Mouse (Mus musculus) C3H10T1/2 (cell line): ENCODE results near the gene Kif22. TPM values are rescaled to one million over a fixed set of nuclear protein-coding genes. Genes with fewer than 3 reads are reported as not detected.

Source experiments
- polyA plus RNA-seq, 2 experiments: library from polyadenylated mRNA; unstranded; fragments of >200 nt; fragmentation: generic; extraction: Trizol; gene quantifications; one replicate each; pipeline ENCODE4 v1.2.1; 2012; ENCODE audit warnings: missing spikeins in 2 of 2

Gene Kif22
- 10 to 100 TPM; 51.4 to 57.4 TPM for polyA plus RNA-seq

DNA sequence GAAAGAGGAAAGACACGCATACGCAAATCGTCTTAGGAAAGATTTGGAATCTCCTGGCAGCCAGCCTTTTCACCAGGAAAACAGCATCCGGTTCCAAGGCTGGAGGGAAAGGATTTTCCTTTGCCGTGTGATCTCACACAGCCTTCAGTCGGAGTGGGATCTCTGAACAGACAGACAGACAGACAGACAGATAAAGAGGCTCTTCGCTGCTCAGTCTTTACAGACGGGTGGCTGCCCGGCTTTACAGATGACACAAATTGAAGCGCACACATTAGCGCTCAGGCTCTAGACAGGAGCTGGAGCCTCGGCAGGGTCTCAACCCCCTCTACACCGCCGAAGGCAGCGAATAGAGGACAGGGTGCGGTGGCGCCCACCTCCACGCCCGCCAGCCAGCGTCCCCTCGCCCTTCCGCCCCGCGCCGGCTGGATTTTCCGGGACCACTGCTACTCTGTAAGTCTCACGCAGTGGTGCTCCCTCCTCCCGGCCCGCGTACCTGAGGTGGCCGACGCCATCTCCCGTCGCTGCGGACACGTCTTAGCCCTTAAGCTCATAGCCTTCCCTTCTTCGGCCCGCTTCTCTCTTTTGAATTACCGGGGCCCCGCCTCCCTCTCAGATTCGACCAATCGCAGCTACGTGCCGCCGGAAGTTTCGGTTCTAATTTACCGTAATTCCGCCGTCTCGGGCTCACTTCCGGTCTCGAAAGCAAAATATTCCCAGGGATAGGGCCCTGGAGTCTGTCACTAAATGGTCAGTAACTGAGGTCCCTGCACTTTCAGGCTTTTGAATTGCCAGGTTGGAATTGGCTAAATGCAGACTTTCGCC lies at the start of gene Kif22:
Kif22 (minus strand) TSS at position 621 of the 822 bp plus-strand sequence.

DNA sequence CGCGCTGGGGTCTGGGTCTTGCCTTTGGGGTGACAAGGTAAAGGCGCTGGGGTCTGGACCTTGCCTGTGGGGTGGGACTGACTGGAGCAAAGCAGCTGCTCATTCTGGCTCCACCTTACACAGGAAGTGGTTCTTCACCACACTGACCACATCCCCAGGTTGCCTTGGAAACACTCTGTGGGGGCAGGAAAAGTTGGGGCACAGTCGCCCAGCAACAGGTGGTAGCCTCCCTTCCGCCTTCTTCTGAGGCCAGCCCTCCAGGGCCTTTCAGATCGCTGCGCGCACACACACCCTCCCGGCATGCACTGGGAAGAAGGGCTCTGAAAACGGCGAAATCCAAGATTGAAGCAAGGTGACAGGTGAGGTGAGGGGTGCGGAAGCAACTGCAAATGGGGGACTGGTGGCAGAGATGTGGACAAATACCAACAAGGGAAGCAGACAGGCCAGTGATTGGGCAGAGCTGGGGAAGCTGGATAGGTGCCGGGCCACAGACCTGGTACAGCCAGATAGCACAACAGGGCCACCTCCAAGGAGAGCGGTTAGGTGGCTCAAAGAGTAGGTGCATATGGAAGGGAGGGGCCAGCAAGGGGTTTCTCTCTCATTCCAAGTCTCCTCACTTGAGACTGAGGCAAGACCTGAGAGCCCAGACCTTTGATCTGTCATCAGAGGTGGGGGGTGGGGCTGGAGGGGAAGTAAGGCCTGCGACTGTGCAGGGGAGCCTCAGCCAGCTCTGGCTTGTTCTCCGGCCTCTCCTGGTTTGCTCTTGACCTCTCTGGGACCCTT lies 49.0 kb upstream of the Kif22 start, which contains the start of gene AI467606:
AI467606 (plus strand) TSS at position 246 of the 783 bp plus-strand sequence.

DNA sequence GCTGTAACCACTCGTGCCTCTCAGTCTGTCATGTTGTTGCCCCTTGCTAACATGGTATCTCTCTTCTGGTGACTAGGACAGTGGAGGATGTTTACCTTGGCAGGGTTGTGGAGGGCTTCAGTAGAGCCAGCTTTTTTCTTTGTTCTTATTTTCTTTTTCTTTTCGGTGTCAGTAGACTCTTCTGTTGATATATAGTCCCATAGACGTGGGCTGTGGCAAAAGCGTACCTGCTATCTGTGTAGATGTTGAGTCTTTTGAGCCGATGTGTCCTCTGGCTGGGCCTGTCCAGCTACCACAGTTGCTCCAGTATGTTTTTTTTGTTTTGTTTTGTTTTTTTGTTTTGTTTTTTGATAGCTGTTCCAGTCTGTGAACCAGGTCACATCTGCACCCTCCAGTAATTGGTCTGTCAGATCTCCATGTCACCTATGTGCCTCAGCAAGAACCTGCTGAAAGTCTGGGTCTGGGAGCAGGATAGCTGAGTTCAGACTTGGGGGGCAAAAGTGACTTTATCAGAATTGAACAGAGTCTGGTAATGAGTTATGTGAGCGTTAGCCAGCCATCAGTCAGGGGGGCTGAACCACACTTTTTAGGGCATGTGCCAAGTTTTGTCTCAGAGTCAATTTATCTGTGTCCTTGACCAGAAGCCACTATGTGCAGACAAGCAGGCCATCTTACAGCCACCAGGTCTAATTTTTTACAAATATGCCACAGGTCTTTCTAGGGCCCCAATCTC lies 45.2 kb upstream of the Kif22 start, which contains the start of gene Zg16:
Zg16 (minus strand) TSS at position 51 of the 733 bp plus-strand sequence.

DNA sequence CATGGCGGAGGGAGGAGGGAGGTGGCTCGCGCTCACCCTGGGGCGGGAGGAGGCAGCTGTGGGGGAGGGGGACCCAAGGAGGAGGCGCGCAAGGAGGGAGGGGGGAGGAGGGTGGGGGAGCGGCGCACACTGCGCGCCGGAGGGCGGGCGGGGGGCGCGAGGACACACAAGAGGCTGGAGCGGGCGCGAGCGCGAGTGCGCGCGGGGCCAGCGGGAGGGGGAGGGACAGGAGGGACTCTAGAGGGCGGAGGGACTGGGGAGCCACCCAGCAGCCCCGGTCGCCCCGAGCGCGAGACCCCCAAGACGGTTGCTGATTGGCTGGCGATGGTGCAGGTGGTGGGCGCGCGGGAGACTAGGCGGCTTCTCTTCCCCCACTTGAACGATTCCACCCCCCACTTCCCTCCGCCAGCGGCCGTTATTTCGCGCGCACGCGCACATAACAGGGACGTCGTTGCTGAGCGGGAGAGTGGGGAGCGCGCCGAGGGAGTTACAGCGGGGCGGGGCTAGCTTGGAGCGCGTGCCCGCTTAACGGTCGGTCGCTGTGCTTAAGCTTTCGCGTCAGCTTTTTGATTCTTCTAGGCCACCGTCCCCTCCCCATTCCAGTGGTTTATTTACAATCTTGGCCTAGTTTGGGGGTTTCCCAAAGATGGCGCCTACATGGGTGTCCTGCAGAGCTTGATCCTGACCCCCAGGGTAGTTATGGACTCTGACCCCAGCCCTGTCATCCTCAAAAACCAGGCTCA lies 15.1 kb downstream of the Kif22 start, which contains the start of gene Maz:
Maz (minus strand) TSS at position 54 of the 743 bp plus-strand sequence.

DNA sequence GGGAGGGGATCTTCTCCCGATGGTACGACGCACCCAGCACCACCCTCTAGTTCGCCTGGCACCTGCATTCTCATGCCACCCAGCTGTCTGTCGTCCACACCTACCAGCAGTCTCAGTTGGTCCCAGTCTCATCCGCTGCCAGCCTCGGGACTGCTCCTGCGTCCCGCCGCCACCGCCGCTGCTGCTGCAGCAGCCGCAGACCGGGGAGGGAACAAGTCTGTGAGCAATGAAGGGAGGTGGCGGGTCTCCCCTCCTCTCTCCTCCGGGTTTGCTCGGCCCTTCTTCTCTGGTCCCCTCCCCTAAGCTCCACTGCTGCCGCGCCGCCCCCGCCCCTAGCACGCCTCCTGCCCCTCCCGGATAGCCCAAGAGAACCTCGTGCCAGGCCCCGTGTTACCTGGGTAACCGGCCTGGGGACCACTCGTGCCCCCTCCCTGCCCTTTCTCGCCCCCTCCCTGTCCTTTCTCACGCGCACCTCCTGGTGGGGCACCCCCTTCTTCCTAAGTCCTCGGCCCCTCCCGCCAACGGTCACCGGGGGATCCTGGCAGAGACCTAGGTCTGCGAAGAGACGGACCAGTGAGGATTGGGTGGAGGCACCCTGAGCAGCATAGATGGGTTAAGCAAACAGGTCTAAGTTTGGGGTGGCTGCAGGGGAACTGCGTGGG lies 21.2 kb downstream of the Kif22 start, which contains the start of the genes Gm42742 and Prrt2:
Gm42742 (minus strand) TSS at position 197 of the 662 bp plus-strand sequence.
Prrt2 (minus strand) TSS at position 311 of the 662 bp plus-strand sequence.

DNA sequence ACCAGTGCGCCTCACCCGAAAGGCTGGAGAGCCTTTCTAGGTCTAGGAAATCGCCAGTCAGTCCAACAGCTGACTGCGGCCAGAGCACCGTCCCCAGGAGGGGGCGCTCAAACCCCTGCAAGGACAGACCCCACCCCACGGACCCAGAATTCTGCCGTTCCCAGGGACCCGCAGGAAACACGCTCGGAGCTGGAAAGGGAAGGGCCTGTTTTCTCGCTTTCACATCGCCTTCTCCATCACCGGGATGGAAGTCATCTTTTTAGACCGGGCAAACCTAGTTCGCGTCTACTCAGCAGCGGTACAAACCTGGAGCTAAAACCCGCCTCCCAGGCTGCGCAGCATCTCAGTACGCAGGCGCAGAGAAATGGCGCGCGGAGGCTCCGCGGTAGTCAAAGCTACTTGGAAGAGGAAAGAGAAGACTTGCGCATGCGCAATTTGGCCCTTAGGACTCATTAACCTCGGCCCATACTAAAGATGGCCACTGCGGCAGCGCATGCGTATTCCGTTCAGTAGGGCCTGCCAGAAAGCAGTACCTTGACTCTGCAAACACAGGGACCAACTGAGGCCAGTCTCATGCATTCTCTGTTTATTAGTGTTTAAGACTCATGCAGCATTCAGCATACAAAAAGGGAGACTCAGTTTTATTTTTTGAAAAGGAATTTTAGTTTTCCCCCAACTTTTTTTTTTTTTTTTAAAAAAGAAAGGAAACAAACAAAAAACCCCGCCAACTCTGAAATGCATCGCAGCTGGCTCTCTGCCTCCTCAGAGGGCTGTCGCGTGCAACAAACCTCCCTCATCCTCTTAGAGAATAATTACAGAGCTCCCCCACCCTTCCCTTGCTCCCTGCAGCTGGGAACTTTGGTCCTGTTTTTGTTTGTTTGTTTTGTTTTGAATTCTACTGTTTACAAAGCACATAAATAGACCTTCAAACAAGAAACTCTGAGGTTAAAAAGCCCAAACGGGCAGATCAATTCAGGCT lies 25.0 kb downstream of the Kif22 start, which contains the start of gene Pagr1a:
Pagr1a (minus strand) TSS at position 382 of the 979 bp plus-strand sequence.

DNA sequence TGATC lies 26.0 kb downstream of the Kif22 start, which contains the start of gene Pagr1b:
Pagr1b (minus strand) TSS at position 4 of the 5 bp plus-strand sequence.

DNA sequence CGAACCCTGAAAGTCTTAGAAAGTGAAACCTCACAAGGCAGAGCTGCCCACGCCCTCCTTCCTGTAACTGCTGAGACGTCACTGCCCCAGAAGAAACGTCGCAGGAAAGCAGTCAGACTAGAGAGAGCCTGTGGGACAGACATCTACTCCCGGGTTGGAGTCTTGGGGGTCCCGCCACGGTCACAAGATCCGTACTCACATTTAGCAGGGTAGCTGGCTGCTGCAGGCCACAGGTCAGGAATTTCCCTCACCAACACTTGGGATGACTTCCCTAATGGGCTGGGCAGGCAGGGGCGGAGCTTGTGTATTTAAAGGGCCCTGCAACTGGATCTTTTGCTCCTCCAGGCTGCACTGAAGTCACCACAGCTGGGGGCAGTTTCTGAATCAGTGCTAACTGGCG lies 28.0 kb downstream of the Kif22 start, which contains the start of gene Mvp:
Mvp (minus strand) TSS at position 302 of the 400 bp plus-strand sequence.

Other genes starting within 250 kb of the Kif22 start
- 100 to 1,000 TPM; 126 TPM for gene Ppp4c, start 250.0 kb downstream of the Kif22 start, polyA plus RNA-seq
- gene Fam57b, start 244.8 kb downstream of the Kif22 start, polyA plus RNA-seq = under 1 TPM; 0.08 TPM
- gene 4930451I11Rik, start 210.8 kb downstream of the Kif22 start, polyA plus RNA-seq = not detected
- not detected for gene Doc2a, start 195.1 kb downstream of the Kif22 start, polyA plus RNA-seq
- gene Hirip3, start 180.5 kb downstream of the Kif22 start, polyA plus RNA-seq = 10 to 100 TPM; 10.8 to 24.2 TPM
- gene Ino80e, start 180.1 kb downstream of the Kif22 start, polyA plus RNA-seq = 10 to 100 TPM; 65.9 to 98.4 TPM
- 10 to 100 TPM; 10.1 to 53.2 TPM for gene Taok2, start 157.8 kb downstream of the Kif22 start, polyA plus RNA-seq
- 10 to 100 TPM; 27.0 to 35.9 TPM for gene Tmem219, start 119.6 kb downstream of the Kif22 start, polyA plus RNA-seq
- gene Kctd13, start 113.6 kb downstream of the Kif22 start, polyA plus RNA-seq = 10 to 100 TPM in 1 of 2 experiments, 1 to 10 TPM in 1; 5.7 to 11.3 TPM
- gene Asphd1, start 92.9 kb downstream of the Kif22 start, polyA plus RNA-seq = under 1 TPM; 0.02 to 0.05 TPM
- gene Sez6l2, start 91.9 kb downstream of the Kif22 start, polyA plus RNA-seq = under 1 TPM; 0.04 to 0.25 TPM
- gene Cdipt, start 66.6 kb downstream of the Kif22 start, polyA plus RNA-seq = 10 to 100 TPM; 88.2 to 97.1 TPM
- under 1 TPM; 0.47 to 0.64 TPM for gene Cdiptos, start 66.4 kb downstream of the Kif22 start, polyA plus RNA-seq
- gene Mvp, start 27.9 kb downstream of the Kif22 start, polyA plus RNA-seq = 10 to 100 TPM; 49.1 to 81.7 TPM
- under 1 TPM in 1 of 2 experiments, not detected in 1; 0.55 TPM for gene Pagr1b, start 26.0 kb downstream of the Kif22 start, polyA plus RNA-seq
- 10 to 100 TPM; 14.8 to 18.0 TPM for gene Pagr1a, start 25.1 kb downstream of the Kif22 start, polyA plus RNA-seq
- gene Gm42742, start 21.4 kb downstream of the Kif22 start, polyA plus RNA-seq = 10 to 100 TPM; 28.7 to 44.7 TPM
- under 1 TPM in 1 of 2 experiments, not detected in 1; 0.44 TPM for gene Prrt2, start 21.3 kb downstream of the Kif22 start, polyA plus RNA-seq
- gene Maz, start 15.4 kb downstream of the Kif22 start, polyA plus RNA-seq = 100 to 1,000 TPM; 130 to 150 TPM
- not detected for gene Zg16, start 44.9 kb upstream of the Kif22 start, polyA plus RNA-seq
- gene AI467606, start 48.9 kb upstream of the Kif22 start, polyA plus RNA-seq = under 1 TPM; 0.08 to 0.25 TPM
- gene Qprt, start 79.8 kb upstream of the Kif22 start, polyA plus RNA-seq = under 1 TPM in 1 of 2 experiments, not detected in 1; 0.11 TPM
- 1 to 10 TPM; 2.9 to 7.1 TPM for gene Spn, start 95.4 kb upstream of the Kif22 start, polyA plus RNA-seq
- gene Cd2bp2, start 153.6 kb upstream of the Kif22 start, polyA plus RNA-seq = 10 to 100 TPM; 39.6 to 40.3 TPM
- 10 to 100 TPM; 29.3 to 41.2 TPM for gene Tbc1d10b, start 166.0 kb upstream of the Kif22 start, polyA plus RNA-seq
- gene Mylpf, start 166.4 kb upstream of the Kif22 start, polyA plus RNA-seq = 1 to 10 TPM in 1 of 2 experiments, under 1 TPM in 1; 0.81 to 2.0 TPM
- gene Zfp553, start 190.6 kb upstream of the Kif22 start, polyA plus RNA-seq = 10 to 100 TPM; 10.4 to 16.5 TPM
- gene Sept1, start 190.7 kb upstream of the Kif22 start, polyA plus RNA-seq = 1 to 10 TPM; 2.3 to 7.7 TPM
- 10 to 100 TPM; 53.6 to 86.7 TPM for gene Zfp771, start 201.8 kb upstream of the Kif22 start, polyA plus RNA-seq
- gene Dctpp1, start 218.2 kb upstream of the Kif22 start, polyA plus RNA-seq = 100 to 1,000 TPM in 1 of 2 experiments, 10 to 100 TPM in 1; 89.3 to 405 TPM
- 10 to 100 TPM; 11.8 to 13.4 TPM for gene Sephs2, start 231.6 kb upstream of the Kif22 start, polyA plus RNA-seq